Mouse (Mus musculus): ENCODE data around the gene Plk5. TPM values are rescaled to one million over a fixed set of nuclear protein-coding genes. Genes with fewer than 3 reads are reported as not detected.
A peak's percentile ranks its signal among the peaks of the same experiment; 100 is the strongest.

The Plk5 gene
- polyA plus RNA-seq (2015; fragmentation: Nextera tagmentation; extraction: Ambion mirVana): 0.05 and 0.18 TPM in 2 replicates

GRCm38 (mm10) chr10:80356001-80356682 lies at the start of gene Plk5:
TSS of gene Plk5 (plus strand) at chr10:80356459.
- ATAC-seq (ENCODE audit: low read depth): no peak
- H3K4me1 ChIP-seq (ENCODE audit: control insufficient read depth, low read depth, low read length): peaks cover 4% of the 10 kb centered on the region; the same call in 1 of the 2 replicates
- H3K27ac ChIP-seq (ENCODE audit: low read length): no peak within 1 kb of the TSS
- H3K27me3 ChIP-seq (ENCODE audit: control insufficient read depth, insufficient read depth, low read depth, low read length): peaks cover 78% of the 10 kb centered on the region
- no peaks in the 10 kb centered on the region for H3K9me3 ChIP-seq (replicated peaks; ENCODE audit: control insufficient read depth, low read length)
- H3K36me3 ChIP-seq (ENCODE audit: control insufficient read depth, insufficient read depth): no peaks in the 10 kb centered on the region
- 2% methylated on average over 53 of the region's 53 CpGs for WGBS (ENCODE audit: insufficient replicate concordance)
- no peak within 1 kb of the TSS for H3K4me2 ChIP-seq (ENCODE audit: low read depth, low read length)
- no peak within 1 kb of the TSS for H3K9ac ChIP-seq (ENCODE audit: low read depth, low read length)
- H3K4me3 ChIP-seq (ENCODE audit: low read depth, low read length): no peak within 1 kb of the TSS

GRCm38 (mm10) chr10:80311560-80311959 lies 44.7 kb upstream of the Plk5 start:
- H3K4me1 ChIP-seq (ENCODE audit: control insufficient read depth, low read depth, low read length): peaks cover 6% of the 10 kb centered on the region
- WGBS (ENCODE audit: insufficient replicate concordance): 69% methylated on average over 16 of the region's 16 CpGs
- no peak overlapping the region for H3K9ac ChIP-seq (ENCODE audit: low read depth, low read length)
- no peak for ATAC-seq (ENCODE audit: low read depth)
- peaks cover 78% of the 10 kb centered on the region for H3K27me3 ChIP-seq (ENCODE audit: control insufficient read depth, insufficient read depth, low read depth, low read length)
- H3K27ac ChIP-seq (ENCODE audit: low read length): no peak overlapping the region
- no peaks in the 10 kb centered on the region for H3K36me3 ChIP-seq (ENCODE audit: control insufficient read depth, insufficient read depth)
- H3K9me3 ChIP-seq (replicated peaks; ENCODE audit: control insufficient read depth, low read length): no peaks in the 10 kb centered on the region
- H3K4me3 ChIP-seq (ENCODE audit: low read depth, low read length): no peak overlapping the region
- no peak overlapping the region for H3K4me2 ChIP-seq (ENCODE audit: low read depth, low read length)

GRCm38 (mm10) chr10:80312586-80313504 lies 43.4 kb upstream of the Plk5 start:
- peaks cover 80% of the 10 kb centered on the region for H3K27me3 ChIP-seq (ENCODE audit: control insufficient read depth, insufficient read depth, low read depth, low read length)
- WGBS (ENCODE audit: insufficient replicate concordance): 52% methylated on average over 54 of the region's 54 CpGs
- no peak overlapping the region for H3K4me3 ChIP-seq (ENCODE audit: low read depth, low read length)
- no peaks in the 10 kb centered on the region for H3K9me3 ChIP-seq (replicated peaks; ENCODE audit: control insufficient read depth, low read length)
- no peak overlapping the region for H3K27ac ChIP-seq (ENCODE audit: low read length)
- no peaks in the 10 kb centered on the region; the same call in 1 of the 2 replicates for H3K36me3 ChIP-seq (ENCODE audit: control insufficient read depth, insufficient read depth)
- H3K9ac ChIP-seq (ENCODE audit: low read depth, low read length): no peak overlapping the region
- peaks cover 19% of the 10 kb centered on the region for H3K4me1 ChIP-seq (ENCODE audit: control insufficient read depth, low read depth, low read length)
- H3K4me2 ChIP-seq (ENCODE audit: low read depth, low read length): no peak overlapping the region
- ATAC-seq (ENCODE audit: low read depth): no peak

GRCm38 (mm10) chr10:80313627-80314201 lies 42.5 kb upstream of the Plk5 start:
- no peak overlapping the region for H3K9ac ChIP-seq (ENCODE audit: low read depth, low read length)
- H3K27me3 ChIP-seq (ENCODE audit: control insufficient read depth, insufficient read depth, low read depth, low read length): peaks cover 76% of the 10 kb centered on the region
- peaks cover 3% of the 10 kb centered on the region; the same call in 1 of the 2 replicates for H3K36me3 ChIP-seq (ENCODE audit: control insufficient read depth, insufficient read depth)
- no peak for ATAC-seq (ENCODE audit: low read depth)
- no peak overlapping the region for H3K4me3 ChIP-seq (ENCODE audit: low read depth, low read length)
- 15% methylated on average over 20 of the region's 20 CpGs for WGBS (ENCODE audit: insufficient replicate concordance)
- H3K4me1 ChIP-seq (ENCODE audit: control insufficient read depth, low read depth, low read length): peaks cover 23% of the 10 kb centered on the region
- H3K27ac ChIP-seq (ENCODE audit: low read length): no peak overlapping the region
- no peak overlapping the region for H3K4me2 ChIP-seq (ENCODE audit: low read depth, low read length)
- H3K9me3 ChIP-seq (replicated peaks; ENCODE audit: control insufficient read depth, low read length): no peaks in the 10 kb centered on the region

GRCm38 (mm10) chr10:80314494-80315001 lies 41.7 kb upstream of the Plk5 start:
- Histone ChIP-seq H3K27me3 (ENCODE audit: control insufficient read depth, insufficient read depth, low read depth, low read length) (peaks cover 67% of the 10 kb centered on the region), H3K4me1 (ENCODE audit: control insufficient read depth, low read depth, low read length) (peaks cover 32% of the 10 kb centered on the region), H3K27ac (ENCODE audit: low read length) (no peak overlapping the region), H3K9ac (ENCODE audit: low read depth, low read length) (no peak overlapping the region), H3K4me3 (ENCODE audit: low read depth, low read length) (no peak overlapping the region), H3K9me3 (replicated peaks; ENCODE audit: control insufficient read depth, low read length) (no peaks in the 10 kb centered on the region), H3K4me2 (ENCODE audit: low read depth, low read length) (no peak overlapping the region), H3K36me3 (ENCODE audit: control insufficient read depth, insufficient read depth) (peaks cover 5% of the 10 kb centered on the region; the same call in 1 of the 2 replicates)
- 56% methylated on average over 16 of the region's 16 CpGs for WGBS (ENCODE audit: insufficient replicate concordance)
- no peak for ATAC-seq (ENCODE audit: low read depth)

GRCm38 (mm10) chr10:80315315-80315714 lies 40.9 kb upstream of the Plk5 start:
- H3K4me2 ChIP-seq (ENCODE audit: low read depth, low read length): no peak overlapping the region
- peaks cover 34% of the 10 kb centered on the region for H3K4me1 ChIP-seq (ENCODE audit: control insufficient read depth, low read depth, low read length)
- H3K9me3 ChIP-seq (replicated peaks; ENCODE audit: control insufficient read depth, low read length): no peaks in the 10 kb centered on the region
- no peak overlapping the region for H3K4me3 ChIP-seq (ENCODE audit: low read depth, low read length)
- no peak for ATAC-seq (ENCODE audit: low read depth)
- H3K36me3 ChIP-seq (ENCODE audit: control insufficient read depth, insufficient read depth): peaks cover 5% of the 10 kb centered on the region; the same call in 1 of the 2 replicates
- H3K27ac ChIP-seq (ENCODE audit: low read length): no peak overlapping the region
- 38% methylated on average over 27 of the region's 27 CpGs for WGBS (ENCODE audit: insufficient replicate concordance)
- H3K27me3 ChIP-seq (ENCODE audit: control insufficient read depth, insufficient read depth, low read depth, low read length): peaks cover 65% of the 10 kb centered on the region
- H3K9ac ChIP-seq (ENCODE audit: low read depth, low read length): no peak overlapping the region

GRCm38 (mm10) chr10:80316359-80316781 lies 39.9 kb upstream of the Plk5 start:
- no peaks in the 10 kb centered on the region for H3K9me3 ChIP-seq (replicated peaks; ENCODE audit: control insufficient read depth, low read length)
- H3K4me3 ChIP-seq (ENCODE audit: low read depth, low read length): no peak overlapping the region
- peaks cover 42% of the 10 kb centered on the region for H3K4me1 ChIP-seq (ENCODE audit: control insufficient read depth, low read depth, low read length)
- WGBS (ENCODE audit: insufficient replicate concordance): 15% methylated on average over 11 of the region's 11 CpGs
- H3K4me2 ChIP-seq (ENCODE audit: low read depth, low read length): peak overlapping the region; percentile 32; the same call in 1 of the 2 replicates
- H3K9ac ChIP-seq (ENCODE audit: low read depth, low read length): no peak overlapping the region
- H3K36me3 ChIP-seq (ENCODE audit: control insufficient read depth, insufficient read depth): peaks cover 5% of the 10 kb centered on the region; the same call in 1 of the 2 replicates
- H3K27me3 ChIP-seq (ENCODE audit: control insufficient read depth, insufficient read depth, low read depth, low read length): peaks cover 55% of the 10 kb centered on the region
- no peak overlapping the region for H3K27ac ChIP-seq (ENCODE audit: low read length)
- ATAC-seq (ENCODE audit: low read depth): no peak

- Histone ChIP-seq H3K4me2 (ENCODE audit: low read depth, low read length) (peak overlapping the region; percentile 32), H3K27me3 (ENCODE audit: control insufficient read depth, insufficient read depth, low read depth, low read length) (peaks cover 48% of the 10 kb centered on the region), H3K9ac (ENCODE audit: low read depth, low read length) (peak overlapping the region; percentile 31), H3K36me3 (ENCODE audit: control insufficient read depth, insufficient read depth) (peaks cover 5% of the 10 kb centered on the region; the same call in 1 of the 2 replicates), H3K4me3 (ENCODE audit: low read depth, low read length) (no peak overlapping the region), H3K9me3 (replicated peaks; ENCODE audit: control insufficient read depth, low read length) (no peaks in the 10 kb centered on the region), H3K4me1 (ENCODE audit: control insufficient read depth, low read depth, low read length) (peaks cover 49% of the 10 kb centered on the region), H3K27ac (ENCODE audit: low read length) (no peak overlapping the region)
- ATAC-seq (ENCODE audit: low read depth): no peak
- 19% methylated on average over 10 of the region's 10 CpGs for WGBS (ENCODE audit: insufficient replicate concordance)
Observed at GRCm38 (mm10) chr10:80317011-80317410, 39.2 kb upstream of the Plk5 start.
